In the genomic region with DNA sequence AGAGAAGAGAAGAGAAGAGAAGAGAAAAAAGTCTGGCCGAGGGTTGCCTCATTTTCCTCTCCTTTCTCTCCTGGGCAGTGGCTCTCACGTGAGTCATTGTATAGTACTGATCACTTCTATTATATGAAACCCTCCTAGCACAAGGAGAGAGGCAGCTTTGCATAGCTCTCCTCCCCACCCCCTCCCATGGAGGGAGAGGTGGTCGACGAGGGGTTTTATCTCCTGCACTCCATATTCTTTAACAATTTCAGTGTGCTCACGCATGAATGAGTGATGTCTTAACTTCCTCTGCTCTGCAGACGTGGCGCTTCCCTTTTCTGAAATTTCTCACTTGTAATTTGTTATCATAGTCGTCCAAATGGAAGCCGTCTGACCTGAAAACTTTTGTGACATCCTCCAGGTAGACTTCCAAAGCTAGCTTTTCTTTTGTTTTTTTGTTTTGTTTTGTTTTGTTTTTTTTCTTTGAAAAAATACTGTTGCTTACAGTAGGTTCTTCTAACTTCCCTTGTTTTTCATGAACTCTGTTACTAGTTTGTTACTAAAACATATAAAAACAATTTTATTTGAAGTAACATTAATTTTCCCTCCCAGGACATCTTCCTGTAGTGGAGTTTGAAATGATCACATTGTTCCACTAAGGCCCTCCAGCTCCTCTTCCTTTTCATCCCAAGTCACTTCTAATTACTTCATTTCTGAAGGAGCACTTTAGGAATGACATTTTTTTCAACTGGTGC, we compare ENCODE assay signal across 21 mouse cellular contexts. TPM values are rescaled to one million over a fixed set of nuclear protein-coding genes. Genes with fewer than 3 reads are reported as not detected.
DNase-seq lines count a peak whose midpoint lies in the region; ATAC-seq and TF ChIP-seq lines count a peak whose summit lies in the region.
"Had no signal": no experiment of that assay in that cellular context is flagged by ENCODE, and none has a peak within 500 bp of the region (broad histone marks: within the 10 kb centered on the region; RNA-seq: fewer than 3 reads in every experiment).

No protein-coding gene starts in this region.

- H3K9ac ChIP-seq in CH12.LX (ENCODE audit: insufficient read depth, low read depth): no peak overlapping the region
- H3K9ac ChIP-seq: embryonic facial prominence, embryonic 12.5 days; hindbrain, embryonic 12.5 days; liver, embryonic 13.5 days had no signal

- peak; percentile 59 for ATAC-seq in granulocyte monocyte progenitor cell, adult 5-6 weeks (replicated peaks; ENCODE audit: poor library complexity, severe bottlenecking)
- peak; percentile 73 for ATAC-seq in megakaryocyte, adult 5-6 weeks (ENCODE audit: poor library complexity, severe bottlenecking)
- ATAC-seq: forebrain, embryonic 14.5 days; lung, postnatal 0 days had no signal

- in situ Hi-C loops in CH12.LX (cut with MboI; ENCODE audit: low pct_ligation_motif_present, low pct_unique_long_range_greater_than_20kb, low sequenced_read_pairs): no loop called here

- peaks cover 2 to 30% of the 10 kb centered on the region in 2 experiments; a peak in 2 of 4 replicates for H3K4me1 ChIP-seq in CH12.LX (ENCODE audit: control insufficient read depth in 1 of 2, insufficient read depth in 2 of 2)

- no peak overlapping the region for H3K4me3 ChIP-seq in CH12.LX (replicated peaks in 1 of 3; ENCODE audit: low read depth in 2 of 3, low read length in 2 of 3, poor library complexity in 1 of 3)
- H3K4me3 ChIP-seq: embryonic facial prominence, embryonic 12.5 days; erythroblast, embryonic 14.5 days; heart, embryonic 10.5 days; hindbrain, embryonic 12.5 days; limb, embryonic 10.5 days; liver, embryonic 13.5 days had no signal

- no peaks in the 10 kb centered on the region for H3K79me2 ChIP-seq in CH12.LX (replicated peaks; ENCODE audit: control insufficient read depth, extremely low read depth, insufficient read depth, poor library complexity, severe bottlenecking)

- no peak for TF ChIP-seq RAD21 in CH12.LX (IDR thresholded peaks at IDR 0.05; ENCODE audit: low read depth, low read length)

- peak; percentile 36 for TF ChIP-seq EP300 in CH12.LX (IDR thresholded peaks at IDR 0.05; ENCODE audit: low read length)

- peak; percentile 65 for DNase-seq in 416B (ENCODE audit: low read depth)
- no peak for DNase-seq in CH12.LX (ENCODE audit: extremely low read depth)
- no peak for DNase-seq in urinary bladder, postnatal 10 days (ENCODE audit: low spot score)
- DNase-seq in kidney, postnatal 25 days: no peak
- DNase-seq in kidney, postnatal 4 days: no peak
- no peak for DNase-seq in thymus, postnatal 14 days
- DNase-seq: adrenal gland, postnatal 36 days; cerebellum, adult 2 months; heart, postnatal 10 days; kidney, adult 18-20 months; kidney, postnatal 10 days; liver, embryonic 13.5 days had no signal

- H3K4me2 ChIP-seq in CH12.LX (ENCODE audit: insufficient read depth, low read depth, poor library complexity, severe bottlenecking): peak overlapping the region; percentile 71
- H3K4me2 ChIP-seq: embryonic facial prominence, embryonic 12.5 days; hindbrain, embryonic 12.5 days; liver, embryonic 13.5 days had no signal

- H3K9me3 ChIP-seq in CH12.LX (replicated peaks; ENCODE audit: low read length): no peaks in the 10 kb centered on the region
- H3K9me3 ChIP-seq: embryonic facial prominence, embryonic 12.5 days; heart, embryonic 10.5 days; hindbrain, embryonic 12.5 days; limb, embryonic 10.5 days; liver, embryonic 13.5 days had no signal

- H3K36me3 ChIP-seq in CH12.LX (replicated peaks in 1 of 2; ENCODE audit: control insufficient read depth in 1 of 2, insufficient read depth in 1 of 2, low read length in 1 of 2): no peaks in the 10 kb centered on the region
- H3K36me3 ChIP-seq: embryonic facial prominence, embryonic 12.5 days; heart, embryonic 10.5 days; hindbrain, embryonic 12.5 days; limb, embryonic 10.5 days; liver, embryonic 13.5 days had no signal

- TF ChIP-seq CTCF in CH12.LX (conservative IDR thresholded peaks at IDR 0.05 in 1 of 2, IDR thresholded peaks at IDR 0.05 in 1 of 2; ENCODE audit: low read depth in 2 of 2, low read length in 2 of 2): no peak

- dilution Hi-C loops in CH12.LX (cut with MboI; ENCODE audit: extremely low pct_ligation_motif_present, extremely low pct_unique_long_range_greater_than_20kb, low sequenced_read_pairs): no loop called here

- H3K27me3 ChIP-seq in CH12.LX (replicated peaks): peaks cover 2% of the 10 kb centered on the region

- no peak for TF ChIP-seq POLR2A in CH12.LX (IDR thresholded peaks at IDR 0.05; ENCODE audit: low read depth, low read length)

- H3K27ac ChIP-seq in CH12.LX (ENCODE audit: insufficient read depth, low read depth): no peak overlapping the region
- H3K27ac ChIP-seq: embryonic facial prominence, embryonic 12.5 days; heart, embryonic 10.5 days; hindbrain, embryonic 12.5 days; limb, embryonic 10.5 days; liver, embryonic 13.5 days had no signal

TF ChIP-seq in CH12.LX, 34 proteins besides CTCF, POLR2A, EP300 and RAD21:
- TF ChIP-seq MYC (IDR thresholded peaks at IDR 0.05; ENCODE audit: low read depth, low read length) (no peak), BHLHE40 (IDR thresholded peaks at IDR 0.05; ENCODE audit: low read depth, low read length) (peak; percentile 81)

RNA-seq across cellular contexts. Expression of gene Rasa2, which starts 5.2 kb away (rescaled TPM):
- 9.8 and 10.2 TPM in 2 replicates for total RNA-seq in CH12.LX (2012; rRNA removed)
- total RNA-seq in CH12.LX (2014; rRNA removed): 8.9 and 9.7 TPM in 2 replicates
- 8.7 and 9.8 TPM in 2 replicates for polyA plus RNA-seq in CH12.LX (2012; ENCODE audit: insufficient read length, low read depth)
- 16.3 and 18.3 TPM in 2 replicates for total RNA-seq in granulocyte monocyte progenitor cell, adult 5-6 weeks (2014; fragmentation: Nextera tagmentation)
- 21.9 and 25.5 TPM in 2 replicates for total RNA-seq in granulocyte monocyte progenitor cell, adult 5-6 weeks (2017)
- 14.5 and 16.9 TPM in 2 replicates for total RNA-seq in megakaryocyte, adult 5-6 weeks (2015)
- 12.2 and 15.2 TPM in 2 replicates for total RNA-seq in megakaryocyte, adult 5-6 weeks (2017)
- polyA plus RNA-seq: erythroblast, embryonic 14.5 days had no signal
